Mouse (Mus musculus): ENCODE data around the gene Mansc4.

Mansc4 gene

GRCm38 (mm10) chr6:147030096-147030885 lies 56.5 kb downstream of the Mansc4 start:
- in situ Hi-C loops (cut with MboI, MseI): no loop called here

- in situ Hi-C loops (cut with MboI, MseI): no loop called here
These were observed 57.2 kb downstream of the Mansc4 start for GRCm38 (mm10) chr6:147029591-147029990.

DNA sequence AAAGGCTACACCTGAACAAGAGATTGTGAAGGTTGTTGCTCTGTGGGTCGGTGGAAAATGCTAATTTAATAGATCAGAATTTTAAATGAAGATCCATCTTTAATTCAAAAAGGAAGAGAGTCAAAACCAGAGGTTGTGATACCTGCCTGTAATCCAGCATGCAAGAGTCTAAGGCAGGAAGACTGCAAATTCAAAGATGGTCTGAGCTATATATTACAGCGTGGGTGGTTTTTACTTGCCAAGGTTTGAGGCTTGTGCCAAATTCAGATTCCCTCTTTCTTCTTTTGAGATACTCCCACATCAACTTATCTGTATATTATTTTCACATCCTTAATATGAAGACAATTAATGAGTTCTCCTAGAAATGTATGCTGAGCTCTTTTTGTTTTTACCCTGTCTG lies 58.4 kb downstream of the Mansc4 start:
- in situ Hi-C loops (cut with MboI, MseI): no loop called here

Measured in regulatory T cell (primary cell).